Mouse (Mus musculus): ENCODE data around the gene Wdr63. TPM values are rescaled to one million over a fixed set of nuclear protein-coding genes. Genes with fewer than 3 reads are reported as not detected.

The Wdr63 gene
- polyA plus RNA-seq, 1 experiment from 2014 or later, result not detected

Other genes starting within 250 kb of the Wdr63 start
- gene Bcl10, start 185.3 kb downstream of the Wdr63 start, polyA plus RNA-seq (2014; fragmentation: Nextera tagmentation; extraction: Ambion mirVana), result 55.4 and 56.4 TPM in 2 replicates
- 59.4 and 64.4 TPM in 2 replicates for gene 2410004B18Rik, start 170.1 kb downstream of the Wdr63 start, polyA plus RNA-seq (2014; fragmentation: Nextera tagmentation; extraction: Ambion mirVana)
- gene Syde2, start 120.3 kb downstream of the Wdr63 start, polyA plus RNA-seq (2014; fragmentation: Nextera tagmentation; extraction: Ambion mirVana), result 1.1 and 1.3 TPM in 2 replicates
- 4.1 and 4.3 TPM in 2 replicates for gene Mcoln3, start 9.3 kb upstream of the Wdr63 start, polyA plus RNA-seq (2014; fragmentation: Nextera tagmentation; extraction: Ambion mirVana)
- 0.28 and 0.49 TPM in 2 replicates for gene Mcoln2, start 41.7 kb upstream of the Wdr63 start, polyA plus RNA-seq (2014; fragmentation: Nextera tagmentation; extraction: Ambion mirVana)
- 1.4 and 2.4 TPM in 2 replicates for gene Lpar3, start 112.8 kb upstream of the Wdr63 start, polyA plus RNA-seq (2014; fragmentation: Nextera tagmentation; extraction: Ambion mirVana)

Data from neural tube, embryonic 11.5 days (tissue).